Mouse (Mus musculus): Measurements from ENCODE around the gene Nifk. TPM values are rescaled to one million over a fixed set of nuclear protein-coding genes. Genes with fewer than 3 reads are reported as not detected.

The Nifk gene
- polyA plus RNA-seq, 1 experiment from 2014 or later: 89.3 TPM

GRCm38 (mm10) chr1:118335847-118336246 lies 14.2 kb downstream of the Nifk start:
- ATAC-seq (ENCODE audit: insufficient number of reproducible peaks, insufficient read depth, low FRiP score, low TSS enrichment, low read depth): no peak
- Histone ChIP-seq H3K4me3 (no peak overlapping the region), H3K36me3 (peaks cover 45% of the 10 kb centered on the region), H3K27me3 (no peaks in the 10 kb centered on the region), H3K9me3 (no peaks in the 10 kb centered on the region), H3K4me1 (no peaks in the 10 kb centered on the region), H3K27ac (no peak overlapping the region), H3K9ac (no peak overlapping the region), H3K4me2 (no peak overlapping the region)

- Histone ChIP-seq H3K36me3 (peaks cover 25% of the 10 kb centered on the region), H3K27ac (no peak overlapping the region), H3K27me3 (no peaks in the 10 kb centered on the region), H3K9ac (no peak overlapping the region), H3K4me1 (no peaks in the 10 kb centered on the region), H3K4me2 (no peak overlapping the region), H3K4me3 (no peak overlapping the region), H3K9me3 (no peaks in the 10 kb centered on the region)
- WGBS: 69% methylated on average over 5 of the region's 5 CpGs
- no peak for ATAC-seq (ENCODE audit: insufficient number of reproducible peaks, insufficient read depth, low FRiP score, low TSS enrichment, low read depth)
These were observed 16.3 kb downstream of the Nifk start for GRCm38 (mm10) chr1:118337921-118338320.

GRCm38 (mm10) chr1:118343649-118344435 lies 22.2 kb downstream of the Nifk start:
- H3K4me3 ChIP-seq: no peak overlapping the region
- no peaks in the 10 kb centered on the region for H3K27me3 ChIP-seq
- ATAC-seq (ENCODE audit: insufficient number of reproducible peaks, insufficient read depth, low FRiP score, low TSS enrichment, low read depth): no peak
- no peaks in the 10 kb centered on the region for H3K36me3 ChIP-seq
- no peak overlapping the region for H3K9ac ChIP-seq
- no peak overlapping the region for H3K27ac ChIP-seq
- H3K4me1 ChIP-seq: no peaks in the 10 kb centered on the region
- WGBS: 24% methylated on average over 6 of the region's 6 CpGs
- no peaks in the 10 kb centered on the region for H3K9me3 ChIP-seq
- H3K4me2 ChIP-seq: no peak overlapping the region

- no peak overlapping the region for H3K9ac ChIP-seq
- no peak overlapping the region for H3K4me2 ChIP-seq
- H3K36me3 ChIP-seq: no peaks in the 10 kb centered on the region
- H3K4me3 ChIP-seq: no peak overlapping the region
- H3K27me3 ChIP-seq: no peaks in the 10 kb centered on the region
- H3K9me3 ChIP-seq: no peaks in the 10 kb centered on the region
- no peaks in the 10 kb centered on the region for H3K4me1 ChIP-seq
- WGBS: 78% methylated on average over 3 of the region's 3 CpGs
- no peak overlapping the region for H3K27ac ChIP-seq
- no peak for ATAC-seq (ENCODE audit: insufficient number of reproducible peaks, insufficient read depth, low FRiP score, low TSS enrichment, low read depth)
These were observed 28.3 kb downstream of the Nifk start for GRCm38 (mm10) chr1:118349922-118350321.

GRCm38 (mm10) chr1:118359071-118359761 lies 37.6 kb downstream of the Nifk start:
- Histone ChIP-seq H3K27me3 (no peaks in the 10 kb centered on the region), H3K27ac (no peak overlapping the region), H3K4me2 (no peak overlapping the region), H3K9me3 (no peaks in the 10 kb centered on the region), H3K4me3 (no peak overlapping the region), H3K36me3 (no peaks in the 10 kb centered on the region), H3K4me1 (no peaks in the 10 kb centered on the region), H3K9ac (no peak overlapping the region)
- no peak for ATAC-seq (ENCODE audit: insufficient number of reproducible peaks, insufficient read depth, low FRiP score, low TSS enrichment, low read depth)
- 72% methylated on average over 6 of the region's 6 CpGs for WGBS

- no peaks in the 10 kb centered on the region for H3K4me1 ChIP-seq
- H3K9me3 ChIP-seq: no peaks in the 10 kb centered on the region
- H3K9ac ChIP-seq: no peak overlapping the region
- H3K4me3 ChIP-seq: no peak overlapping the region
- 81% methylated on average over 1 of the region's 1 CpGs for WGBS
- no peak overlapping the region for H3K27ac ChIP-seq
- no peak overlapping the region for H3K4me2 ChIP-seq
- ATAC-seq (ENCODE audit: insufficient number of reproducible peaks, insufficient read depth, low FRiP score, low TSS enrichment, low read depth): no peak
- H3K36me3 ChIP-seq: no peaks in the 10 kb centered on the region
- no peaks in the 10 kb centered on the region for H3K27me3 ChIP-seq
These were observed 46.3 kb downstream of the Nifk start for GRCm38 (mm10) chr1:118367970-118368369.

GRCm38 (mm10) chr1:118368721-118369461 lies 47.3 kb downstream of the Nifk start:
- H3K9ac ChIP-seq: no peak overlapping the region
- H3K4me3 ChIP-seq: no peak overlapping the region
- H3K4me1 ChIP-seq: no peaks in the 10 kb centered on the region
- no peaks in the 10 kb centered on the region for H3K9me3 ChIP-seq
- no peak for ATAC-seq (ENCODE audit: insufficient number of reproducible peaks, insufficient read depth, low FRiP score, low TSS enrichment, low read depth)
- no peaks in the 10 kb centered on the region for H3K27me3 ChIP-seq
- no peak overlapping the region for H3K27ac ChIP-seq
- H3K4me2 ChIP-seq: no peak overlapping the region
- 66% methylated on average over 3 of the region's 3 CpGs for WGBS
- no peaks in the 10 kb centered on the region for H3K36me3 ChIP-seq

- Histone ChIP-seq H3K4me3 (no peak overlapping the region), H3K4me1 (no peaks in the 10 kb centered on the region), H3K27ac (no peak overlapping the region), H3K9ac (no peak overlapping the region), H3K9me3 (no peaks in the 10 kb centered on the region), H3K4me2 (no peak overlapping the region), H3K36me3 (no peaks in the 10 kb centered on the region), H3K27me3 (no peaks in the 10 kb centered on the region)
- no peak for ATAC-seq (ENCODE audit: insufficient number of reproducible peaks, insufficient read depth, low FRiP score, low TSS enrichment, low read depth)
- 32% methylated on average over 5 of the region's 5 CpGs for WGBS
These were observed 56.1 kb downstream of the Nifk start for GRCm38 (mm10) chr1:118377784-118378183.

GRCm38 (mm10) chr1:118380105-118380786 lies 58.6 kb downstream of the Nifk start:
- 76% methylated on average over 8 of the region's 8 CpGs for WGBS
- Histone ChIP-seq H3K36me3 (no peaks in the 10 kb centered on the region), H3K4me2 (no peak overlapping the region), H3K9me3 (no peaks in the 10 kb centered on the region), H3K9ac (no peak overlapping the region), H3K27me3 (no peaks in the 10 kb centered on the region), H3K4me1 (no peaks in the 10 kb centered on the region), H3K4me3 (no peak overlapping the region), H3K27ac (no peak overlapping the region)
- no peak for ATAC-seq (ENCODE audit: insufficient number of reproducible peaks, insufficient read depth, low FRiP score, low TSS enrichment, low read depth)

All from embryonic facial prominence, embryonic 13.5 days (tissue).